Mouse (Mus musculus) ES-Bruce4 (cell line): ENCODE data around the gene Tshz2.

Experiments
- CTCF ChIP-seq: IDR thresholded peaks from one replicate; pipeline ENCODE4 v1.8.1; 2011; ENCODE audit warnings: low read depth, low read length
- POLR2A ChIP-seq: IDR thresholded peaks from one replicate; pipeline ENCODE4 v1.8.1; 2011; ENCODE audit warnings: low read length; ENCODE audit not compliant: insufficient read depth

- TF ChIP-seq CTCF (no peak), POLR2A (no peak)
These were observed 396.6 kb downstream of the Tshz2 start for GRCm38 (mm10) chr2:170029304-170029856.
